Mouse (Mus musculus) hematopoietic stem cell, adult 5-6 weeks (primary cell): Measurements from ENCODE around the gene Dchs2. TPM values are rescaled to one million over a fixed set of nuclear protein-coding genes. Genes with fewer than 3 reads are reported as not detected.

Experiments used
- ATAC-seq, 2 experiments: fragments of 125-278 bp in 1 of 2; replicated peaks in 1 of 2; 2 replicates each; pipeline ENCODE4 v1.8.0; 2016 to 2017; ENCODE audit warnings: inconsistent platforms in 2 of 2, mild to moderate bottlenecking in 2 of 2, moderate number of reproducible peaks in 2 of 2, low read depth in 1 of 2, moderate TSS enrichment in 1 of 2; ENCODE audit not compliant: low FRiP score in 2 of 2, poor library complexity in 2 of 2, severe bottlenecking in 2 of 2, insufficient read depth in 1 of 2, low TSS enrichment in 1 of 2
- total RNA-seq: library from RNA; stranded (forward); fragments of 172-1452, 232-1000 nt; gene quantifications from 2 replicates; pipeline ENCODE4 v1.2.3, GENCODE M21; 2017

Gene Dchs2
- total RNA-seq, 1 experiment from 2014 or later = not detected

DNA sequence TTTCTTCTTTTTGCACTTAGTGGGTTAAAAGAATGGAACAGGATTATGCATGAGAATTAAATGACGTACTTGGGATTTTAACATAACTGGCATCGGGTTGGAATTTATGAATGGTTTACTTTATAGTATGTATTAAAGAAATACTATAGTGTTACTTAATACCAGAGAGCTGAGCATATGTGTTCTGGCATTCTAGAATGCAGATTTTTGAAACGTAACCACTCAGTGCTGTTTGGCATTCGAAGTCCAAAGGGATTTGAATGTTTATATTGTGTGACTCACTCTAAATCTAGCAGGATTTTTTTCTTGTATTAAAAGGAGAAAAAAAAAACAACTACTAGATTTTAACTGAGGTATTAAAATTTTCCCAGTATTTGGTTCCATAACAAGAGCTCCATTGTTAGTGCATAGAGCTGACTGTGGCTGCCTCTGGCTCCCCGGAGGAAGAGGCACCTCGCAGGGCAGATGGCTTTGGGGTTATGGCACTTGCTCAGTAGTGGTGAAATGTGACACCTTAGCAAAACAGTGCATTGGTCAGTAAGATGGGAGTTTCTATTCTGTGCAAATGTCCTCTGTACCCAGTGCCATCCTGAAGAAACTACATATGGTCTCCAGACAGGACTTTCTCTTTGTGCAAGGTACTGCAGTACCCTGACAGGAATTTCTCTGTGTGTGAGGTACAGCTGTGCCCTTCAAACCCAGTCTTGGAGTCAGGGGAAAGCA lies 160.5 kb downstream of the Dchs2 start:
- no peak for ATAC-seq

DNA sequence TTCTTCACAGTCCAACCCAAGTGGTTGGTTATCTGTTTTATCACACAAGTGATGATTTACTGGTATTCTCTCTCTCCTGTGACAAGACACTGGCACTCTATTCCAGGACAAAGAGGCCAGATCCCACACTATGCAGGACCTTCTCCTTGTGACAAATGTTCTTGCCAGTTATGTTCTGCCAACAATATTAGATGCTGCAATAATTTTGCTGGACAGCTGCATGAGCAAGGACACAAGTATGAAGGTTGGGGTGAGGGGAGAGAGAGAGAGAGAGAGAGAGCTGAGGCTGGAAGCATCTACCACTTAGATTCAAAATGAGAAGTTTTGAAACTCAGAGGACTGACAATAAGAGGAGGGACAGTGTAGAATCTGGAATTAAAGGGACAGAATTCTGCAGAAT lies 162.7 kb downstream of the Dchs2 start:
- ATAC-seq = no peak

DNA sequence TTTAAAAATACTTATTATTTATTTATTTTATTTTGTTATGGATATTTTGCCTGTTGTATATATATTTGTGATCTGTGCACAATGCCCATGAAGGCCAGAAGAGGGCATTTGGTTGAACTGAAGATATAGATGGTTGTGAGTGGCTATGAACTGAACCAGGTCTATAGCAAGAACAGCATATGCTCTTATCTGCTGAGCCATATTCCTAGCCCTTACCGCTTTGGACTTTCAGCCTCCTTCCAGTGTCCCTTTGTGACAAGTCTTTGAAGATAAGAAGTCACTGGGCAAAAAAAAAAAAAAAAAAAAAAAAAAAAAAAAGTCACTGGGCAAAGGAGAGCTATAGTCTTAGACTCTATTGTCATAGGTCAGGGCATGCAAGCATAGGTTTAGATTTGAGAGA lies 163.2 kb downstream of the Dchs2 start:
- no peak for ATAC-seq

DNA sequence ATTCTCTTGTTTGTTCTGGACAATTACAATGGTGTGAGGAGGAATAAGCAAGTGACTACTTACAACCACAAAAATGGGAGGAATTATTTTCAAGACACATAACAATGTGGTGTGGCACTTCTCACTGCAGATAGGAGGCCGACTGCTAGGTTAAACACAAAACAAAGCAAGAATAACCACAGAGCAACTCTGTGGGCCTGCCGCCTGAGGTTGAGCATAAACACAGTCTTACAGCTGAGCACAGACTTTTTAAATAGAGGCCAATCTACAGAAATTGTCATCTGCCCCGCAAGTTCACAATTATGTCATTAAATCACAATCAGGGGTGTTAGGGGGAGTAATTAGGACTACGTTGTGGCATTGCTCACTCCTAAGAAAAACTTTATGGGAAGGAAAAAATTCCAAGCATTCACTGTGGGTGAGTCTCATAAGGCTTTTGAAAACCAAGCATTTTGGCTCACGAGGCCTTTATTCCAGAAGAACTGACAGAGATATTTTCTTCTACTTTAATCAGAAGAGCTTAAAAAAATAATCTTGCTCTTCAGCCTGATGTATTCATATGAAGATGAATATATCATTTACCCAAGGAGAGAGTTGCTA lies 172.1 kb downstream of the Dchs2 start:
- no peak for ATAC-seq

DNA sequence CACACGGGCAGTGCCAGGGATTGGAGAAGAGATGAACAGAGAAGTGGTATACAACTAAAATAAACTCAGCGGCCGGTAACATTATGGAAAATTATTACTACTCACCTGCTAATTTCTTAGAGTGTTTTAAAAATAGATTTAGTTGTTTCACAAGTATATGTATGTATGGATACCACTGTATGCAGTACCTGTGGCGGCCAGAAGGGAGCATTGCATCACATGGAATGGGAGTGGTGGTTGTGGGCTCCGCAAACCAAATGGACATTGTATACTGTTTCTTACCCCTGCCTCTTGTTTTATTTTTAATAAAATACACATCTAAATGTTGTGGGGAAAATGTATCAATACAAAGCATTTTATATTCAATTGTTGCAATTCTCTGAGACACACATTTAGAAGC lies 176.1 kb downstream of the Dchs2 start:
- no peak for ATAC-seq

DNA sequence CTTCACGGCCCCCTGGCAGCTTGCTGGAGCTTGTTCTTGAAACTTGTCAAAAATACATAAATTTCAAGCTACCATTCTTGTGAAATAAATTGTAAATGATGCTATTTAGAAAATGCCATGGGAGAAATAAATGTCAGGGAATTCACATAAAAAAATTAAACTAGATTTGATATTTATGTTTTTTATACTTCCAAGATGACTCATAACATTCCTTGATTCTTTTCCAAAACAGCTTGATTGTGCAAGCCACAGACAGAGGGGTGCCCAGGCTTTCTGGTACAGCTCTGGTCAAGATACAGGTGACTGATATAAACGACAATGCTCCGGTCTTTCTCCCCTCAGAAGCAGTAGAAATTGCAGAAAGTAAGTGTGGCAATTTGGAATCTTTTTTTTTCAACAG lies 218.2 kb downstream of the Dchs2 start:
- no peak for ATAC-seq

DNA sequence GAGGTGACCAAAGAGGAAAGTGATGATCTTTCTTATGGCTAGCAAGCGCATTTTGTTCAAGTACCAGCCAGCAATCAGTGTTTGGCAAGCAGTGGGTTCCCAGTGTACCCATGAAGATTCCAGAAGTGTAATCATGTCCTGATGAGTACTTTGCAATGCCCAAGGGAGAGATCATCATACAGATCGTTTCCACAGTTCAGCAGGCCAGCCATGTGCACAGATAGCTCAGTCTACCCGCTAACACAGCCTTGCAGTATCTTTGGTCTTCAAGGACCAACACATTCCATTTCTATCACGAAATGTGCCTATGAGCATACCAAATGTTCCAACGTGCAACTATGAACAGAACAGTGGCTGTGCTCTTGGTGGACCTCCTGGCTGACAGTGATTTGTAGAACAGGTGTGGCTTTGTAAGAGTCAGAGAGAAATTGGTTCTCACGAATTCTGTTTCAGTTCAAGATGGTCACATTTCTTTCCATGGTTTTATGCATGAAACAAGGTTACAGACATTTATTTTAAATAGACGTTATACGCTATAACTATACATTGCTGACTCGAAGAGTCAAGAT lies 240.8 kb downstream of the Dchs2 start:
- no peak for ATAC-seq

DNA sequence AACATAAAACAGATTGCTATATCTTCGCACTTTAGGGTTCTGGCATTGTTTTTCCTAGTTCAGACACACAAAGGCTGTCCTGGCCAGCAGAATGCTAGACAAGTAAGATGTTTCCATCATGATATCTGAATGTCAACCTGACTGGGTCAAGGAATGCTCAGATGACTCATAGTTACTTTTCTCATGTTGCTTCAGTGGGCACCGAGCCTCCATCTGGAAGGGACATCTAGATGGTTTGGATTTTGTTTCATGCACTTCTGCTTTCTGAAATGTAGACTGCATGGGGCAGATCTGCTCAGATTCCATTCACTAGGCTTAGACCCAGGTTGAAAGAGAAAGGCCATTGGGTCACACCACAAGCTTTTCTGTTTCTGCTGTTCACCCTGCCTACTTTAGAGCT lies 242.1 kb downstream of the Dchs2 start:
- no peak for ATAC-seq

DNA sequence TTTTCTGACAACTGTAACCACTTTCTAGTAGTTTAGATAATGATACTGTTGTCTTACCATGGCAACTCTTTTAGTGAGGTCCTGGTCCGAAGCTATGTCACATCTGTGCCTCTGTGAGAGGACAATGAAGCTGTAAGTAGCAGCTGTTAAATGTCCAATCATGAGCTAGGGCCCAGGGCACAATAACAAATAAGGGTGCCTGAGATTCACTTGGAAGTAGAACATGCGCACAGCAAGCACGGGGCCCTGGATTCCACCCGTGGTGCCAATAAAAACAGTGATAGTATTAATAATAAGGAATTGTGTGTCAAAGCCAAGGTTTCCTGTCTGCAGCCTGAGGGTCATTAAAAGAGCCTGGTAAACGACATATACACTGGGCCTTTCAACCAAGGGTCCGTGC lies 246.6 kb downstream of the Dchs2 start:
- ATAC-seq = no peak

DNA sequence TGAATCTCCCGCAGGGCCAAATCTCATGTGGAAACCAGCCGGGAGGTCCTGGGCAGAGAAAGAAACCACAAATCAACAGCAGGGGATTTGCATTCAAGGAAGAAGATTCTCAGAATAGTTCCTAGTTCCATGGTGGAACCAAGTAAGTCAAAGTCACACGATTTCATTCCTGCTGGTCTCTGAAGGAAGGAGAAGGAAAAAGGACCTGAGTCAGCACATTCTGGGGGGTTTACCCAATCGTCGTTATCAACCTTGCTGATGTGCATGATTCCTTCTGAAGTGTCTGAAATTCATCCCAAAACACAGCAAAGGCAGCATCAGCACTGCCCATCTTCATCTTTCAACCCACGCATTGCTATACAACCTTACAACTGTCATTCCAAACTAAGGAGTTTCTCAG lies 249.1 kb downstream of the Dchs2 start:
- ATAC-seq = no peak

Other genes with a start within 250 kb of the Dchs2 start
- not detected in 2 replicates for gene Lrat, start 224.0 kb upstream of the Dchs2 start, total RNA-seq
- gene Fgg, start 120.2 kb upstream of the Dchs2 start, total RNA-seq = not detected in 2 replicates
- gene Fga, start 101.9 kb upstream of the Dchs2 start, total RNA-seq = not detected in 2 replicates
- gene Fgb, start 78.1 kb upstream of the Dchs2 start, total RNA-seq = not detected in 2 replicates
- 76.7 and 87.0 TPM in 2 replicates for gene Plrg1, start 72.4 kb upstream of the Dchs2 start, total RNA-seq